Mouse (Mus musculus): ENCODE measurements around the gene Tmcc1.

DNA sequence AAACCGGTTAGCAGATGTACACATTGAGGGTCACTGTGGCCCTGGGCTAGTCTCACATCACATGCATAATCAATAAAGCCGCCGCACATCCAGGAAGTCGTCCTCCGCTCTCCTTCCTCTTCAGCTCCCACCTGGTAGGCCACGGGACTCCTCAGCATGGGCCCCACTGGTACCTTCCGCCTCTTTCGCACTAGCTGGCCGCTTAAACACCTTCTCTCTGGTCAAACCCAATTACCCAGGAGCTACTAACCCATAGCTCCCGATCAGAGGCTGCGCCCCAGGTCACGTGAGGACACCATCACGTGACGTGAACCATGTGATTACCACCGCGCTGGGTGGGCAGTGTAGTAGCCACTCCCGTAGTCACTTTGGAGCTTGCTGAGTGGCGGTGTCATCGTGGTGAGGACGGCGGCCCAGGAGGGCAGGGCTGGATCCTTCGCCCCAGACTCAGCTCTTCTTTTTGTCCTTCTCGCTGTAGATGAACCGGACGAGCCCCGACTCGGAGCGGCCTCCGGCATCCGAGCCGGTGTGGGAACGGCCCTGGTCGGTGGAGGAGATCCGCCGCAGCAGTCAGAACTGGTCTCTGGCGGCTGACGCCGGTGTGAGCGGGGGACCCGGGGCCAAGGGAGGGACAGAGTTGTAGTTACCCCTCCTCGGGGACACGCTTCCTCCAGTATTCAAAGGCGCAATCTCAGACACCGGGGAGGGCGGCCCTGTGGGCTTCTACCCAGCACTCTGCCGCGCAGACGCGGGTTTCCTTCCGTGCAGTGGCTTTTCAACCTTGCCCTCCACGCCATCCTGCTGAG lies 14.6 kb upstream of the Tmcc1 start, which contains the start of gene Washc2:
- TF ChIP-seq POLR2A (IDR thresholded peaks at IDR 0.05; ENCODE audit: extremely low read depth, insufficient read depth, low read length): peak; percentile 77
- no peak for TF ChIP-seq CTCF (IDR thresholded peaks at IDR 0.05; ENCODE audit: low read depth, low read length)
